Mouse (Mus musculus) layer of hippocampus, adult 2 months (tissue): ENCODE data around the gene Lgr6. TPM values are rescaled to one million over a fixed set of nuclear protein-coding genes. Genes with fewer than 3 reads are reported as not detected.

Source experiments
- DNase-seq, 2 experiments: peaks; one replicate each; pipeline ENCODE4 v3.0.0; 2022; ENCODE audit warnings: low spot score in 2 of 2
- H3K27ac ChIP-seq: fragments of 200-600 bp; 2 replicates; pipeline ENCODE4 v1.8.1; 2022
- H3K4me3 ChIP-seq: fragments of 200-600 bp; 2 replicates; pipeline ENCODE4 v1.8.1; 2022; ENCODE audit warnings: mild to moderate bottlenecking
- CTCF ChIP-seq: fragments of 200-600 bp; conservative IDR thresholded peaks from 2 replicates; pipeline ENCODE4 v1.8.1; 2022; ENCODE audit warnings: antibody characterized with exemption, mild to moderate bottlenecking, moderate library complexity
- total RNA-seq, 2 experiments: library from RNA; stranded (reverse); gene quantifications; 2 replicates each; pipeline ENCODE4 v1.2.3; 2021

The Lgr6 gene
- total RNA-seq, 2 experiments from 2014 or later, result 2.4 TPM

DNA sequence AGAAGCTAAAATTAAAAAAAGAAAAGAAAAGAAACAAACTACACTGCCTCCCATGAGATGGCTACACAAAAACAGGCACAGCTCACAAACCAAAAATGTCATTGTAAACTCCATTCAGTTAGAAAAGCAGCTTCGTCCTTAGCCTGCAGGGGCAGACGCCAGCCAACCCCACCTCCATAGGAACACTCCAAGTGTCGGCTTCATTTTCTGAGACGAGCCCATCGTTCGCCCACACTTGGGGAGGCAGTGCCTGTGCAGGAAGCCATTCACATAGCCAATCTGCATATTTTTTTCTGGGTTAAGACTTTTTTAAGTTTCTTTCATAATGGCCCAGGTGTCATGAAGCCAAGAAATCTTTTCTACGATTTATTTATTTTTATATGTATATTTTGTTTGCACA, 157.5 kb downstream of the Lgr6 start:
- no peak overlapping the region for H3K27ac ChIP-seq
- no peak overlapping the region for H3K4me3 ChIP-seq
- 0 out of 2 replicates have a peak, but pooled peaks have one; percentile 6 for TF ChIP-seq CTCF
- no peak for DNase-seq

DNA sequence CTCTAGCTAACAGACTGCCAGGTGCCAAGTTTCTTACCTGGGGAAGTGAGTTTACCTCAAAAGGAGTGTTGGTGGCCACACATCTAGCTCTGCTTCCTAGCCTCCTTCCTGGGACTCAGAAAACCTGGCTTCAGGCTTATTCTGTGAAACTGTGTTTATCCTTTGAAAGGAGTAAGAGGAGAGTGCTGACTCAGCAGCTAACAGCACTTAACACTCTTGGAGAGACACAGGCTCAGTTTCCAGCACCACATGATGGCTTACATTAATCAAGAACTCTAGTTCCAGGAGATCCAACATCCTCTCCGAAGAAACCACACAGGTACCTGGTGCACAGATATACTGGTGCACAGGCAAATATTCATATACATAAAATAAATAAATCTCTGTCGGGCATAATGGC, 162.2 kb downstream of the Lgr6 start:
- H3K4me3 ChIP-seq, result no peak overlapping the region
- DNase-seq, result no peak
- no peak overlapping the region for H3K27ac ChIP-seq
- TF ChIP-seq CTCF, result no peak

DNA sequence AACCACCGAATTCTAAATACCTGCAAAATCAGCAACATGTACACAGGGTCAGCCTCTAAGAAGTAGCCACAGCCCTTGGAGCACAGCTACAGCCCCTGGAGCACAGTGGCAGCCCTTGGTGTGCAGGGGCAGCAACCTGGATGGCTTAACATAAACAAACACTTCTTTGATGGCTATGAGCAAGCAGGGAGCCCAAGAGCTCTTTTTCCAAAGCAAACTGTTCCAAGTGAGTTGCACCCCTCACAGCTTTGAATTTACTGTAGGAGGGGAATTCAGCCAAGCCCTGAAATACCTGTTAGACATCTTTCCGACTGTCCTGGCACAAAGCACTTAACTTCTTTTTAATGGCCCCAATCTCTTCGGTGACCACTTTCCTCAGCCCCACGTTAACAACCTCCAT, 164.2 kb downstream of the Lgr6 start:
- no peak for DNase-seq
- Histone ChIP-seq H3K27ac (no peak overlapping the region), H3K4me3 (no peak overlapping the region)
- TF ChIP-seq CTCF, result no peak

DNA sequence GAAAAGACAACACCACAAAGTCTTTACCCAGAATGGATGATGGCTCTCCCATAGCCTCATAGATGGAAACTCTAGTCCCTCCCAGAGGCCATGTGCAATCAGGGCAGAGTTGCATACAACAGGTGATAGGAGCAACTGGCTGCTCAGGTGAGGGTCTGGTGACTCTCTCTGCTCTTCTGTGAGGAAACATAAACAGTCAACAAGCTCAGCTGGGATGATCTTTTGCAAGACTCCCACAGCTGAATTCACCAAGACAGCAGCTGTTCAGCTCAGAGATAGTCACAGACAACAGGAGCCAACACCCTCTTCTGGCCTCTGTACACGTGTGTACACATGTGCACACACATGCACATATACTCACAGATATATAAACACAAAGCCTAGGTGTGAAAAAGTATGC, 166.8 kb downstream of the Lgr6 start:
- H3K27ac ChIP-seq, result no peak overlapping the region
- no peak for DNase-seq
- H3K4me3 ChIP-seq, result no peak overlapping the region
- no peak for TF ChIP-seq CTCF

DNA sequence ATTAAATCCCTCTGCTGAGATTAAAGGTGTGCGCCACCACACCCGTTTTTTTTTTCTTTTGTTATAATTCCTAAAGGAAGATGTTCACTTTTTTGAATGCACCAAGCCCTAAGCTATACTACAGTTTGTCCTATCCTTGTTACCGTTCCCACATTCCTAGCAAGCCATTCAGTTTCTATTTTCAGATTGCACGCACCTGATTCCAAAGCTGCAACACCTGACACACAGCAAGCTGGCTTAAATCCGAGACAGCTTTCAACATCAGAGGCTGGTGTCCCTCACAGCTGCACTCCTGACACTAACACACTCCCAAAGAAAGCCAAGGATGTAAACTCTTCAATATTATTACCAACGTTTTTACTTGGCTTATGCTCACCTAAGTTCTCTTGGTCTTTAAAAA, 168.7 kb downstream of the Lgr6 start:
- no peak overlapping the region for H3K27ac ChIP-seq
- H3K4me3 ChIP-seq, result no peak overlapping the region

More for the DNA sequence above, 168.7 kb downstream of the Lgr6 start:
- no peak for TF ChIP-seq CTCF
- no peak for DNase-seq

Other genes with a start within 250 kb of the Lgr6 start
- gene Ppp1r12b, start 149.3 kb downstream of the Lgr6 start, total RNA-seq, result 10 to 100 TPM; 76.6 to 77.5 TPM
- 1 to 10 TPM; 1.5 to 1.6 TPM for gene Ube2t, start 142.7 kb downstream of the Lgr6 start, total RNA-seq
- not detected for gene Ptpn7, start 27.4 kb upstream of the Lgr6 start, total RNA-seq
- 100 to 1,000 TPM; 247 to 258 TPM for gene Arl8a, start 41.5 kb upstream of the Lgr6 start, total RNA-seq
- gene Gpr37l1, start 62.4 kb upstream of the Lgr6 start, total RNA-seq, result 100 to 1,000 TPM; 193 to 194 TPM
- gene Elf3, start 153.3 kb upstream of the Lgr6 start, total RNA-seq, result not detected
- gene Rnpep, start 178.8 kb upstream of the Lgr6 start, total RNA-seq, result 10 to 100 TPM; 60.3 to 65.3 TPM
- gene Timm17a, start 208.5 kb upstream of the Lgr6 start, total RNA-seq, result 100 to 1,000 TPM; 177 to 178 TPM
- gene Lmod1, start 219.5 kb upstream of the Lgr6 start, total RNA-seq, result under 1 TPM; 0.39 to 0.61 TPM